Mouse (Mus musculus): ENCODE measurements around the gene Slc41a3. TPM values are rescaled to one million over a fixed set of nuclear protein-coding genes. Genes with fewer than 3 reads are reported as not detected.

The Slc41a3 gene
- polyA plus RNA-seq, 1 experiment from 2014 or later: 7.2 TPM

DNA sequence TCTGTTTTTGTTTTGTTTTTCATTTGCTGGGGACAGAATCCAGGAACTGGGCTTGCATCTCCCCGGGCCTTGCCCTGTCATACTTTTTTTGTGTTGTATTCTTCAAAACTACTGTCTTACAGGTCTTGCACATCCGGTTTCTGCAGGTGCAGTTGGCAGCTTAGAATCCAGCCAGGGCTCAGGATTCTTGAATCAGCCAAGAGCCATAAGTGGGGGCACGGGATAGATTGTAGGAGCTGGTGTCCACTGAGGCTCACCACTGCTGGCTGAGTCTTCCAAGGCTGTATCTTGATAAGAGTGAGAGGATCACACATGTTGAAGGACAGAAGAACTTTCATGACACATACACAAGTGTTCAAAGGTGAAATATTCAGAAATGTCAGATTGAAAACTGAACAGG, 395 bp upstream of the Slc41a3 start:
- no peak overlapping the region for H3K9ac ChIP-seq (ENCODE audit: low read depth, low read length)
- ATAC-seq (ENCODE audit: low FRiP score, low TSS enrichment): 0 out of 2 replicates have a peak, but pooled peaks have one; percentile 11
- H3K4me3 ChIP-seq (ENCODE audit: low read length): peak overlapping the region; percentile 57
- no peak overlapping the region for H3K27ac ChIP-seq (ENCODE audit: low read depth, low read length)
- peaks cover 8% of the 10 kb centered on the region; the same call in 1 of the 2 replicates for H3K4me1 ChIP-seq (ENCODE audit: control insufficient read depth, insufficient read depth, low read length)
- H3K9me3 ChIP-seq (ENCODE audit: control insufficient read depth, low read length): no peaks in the 10 kb centered on the region
- H3K36me3 ChIP-seq (ENCODE audit: control insufficient read depth, insufficient read depth, low read length): no peaks in the 10 kb centered on the region
- peaks cover 5% of the 10 kb centered on the region; the same call in 1 of the 2 replicates for H3K27me3 ChIP-seq (ENCODE audit: control insufficient read depth, insufficient read depth, low read length)
- 64% methylated on average over 3 of the region's 3 CpGs for WGBS
- H3K4me2 ChIP-seq (replicated peaks; ENCODE audit: low read depth, low read length): peak overlapping the region; percentile 61; the same call in 1 of the 2 replicates

DNA sequence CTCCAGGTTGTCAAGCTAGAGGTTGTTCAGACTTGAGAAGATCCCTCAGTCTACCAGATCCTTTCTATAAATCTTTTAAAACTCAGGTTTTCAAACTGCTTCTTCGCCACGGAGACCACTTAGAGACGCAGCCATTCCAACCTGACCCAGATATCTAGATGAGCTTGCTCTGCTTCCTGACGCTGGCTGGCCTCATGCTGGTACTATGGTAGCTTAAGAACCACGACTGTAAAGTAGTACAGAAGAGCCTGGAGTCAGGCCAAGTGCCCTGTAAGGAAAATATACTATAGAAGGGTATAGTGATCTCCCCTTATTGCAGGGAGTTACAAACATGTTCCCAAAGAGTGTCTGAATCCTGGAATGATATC, 757 bp downstream of the Slc41a3 start:
- peaks cover 5% of the 10 kb centered on the region; the same call in 1 of the 2 replicates for H3K27me3 ChIP-seq (ENCODE audit: control insufficient read depth, insufficient read depth, low read length)
- H3K36me3 ChIP-seq (ENCODE audit: control insufficient read depth, insufficient read depth, low read length): no peaks in the 10 kb centered on the region
- H3K4me2 ChIP-seq (replicated peaks; ENCODE audit: low read depth, low read length): peak overlapping the region; percentile 61
- WGBS: 15% methylated on average over 5 of the region's 5 CpGs
- H3K27ac ChIP-seq (ENCODE audit: low read depth, low read length): no peak overlapping the region; the same call in 1 of the 2 replicates
- H3K9me3 ChIP-seq (ENCODE audit: control insufficient read depth, low read length): no peaks in the 10 kb centered on the region
- peaks cover 8% of the 10 kb centered on the region; the same call in 1 of the 2 replicates for H3K4me1 ChIP-seq (ENCODE audit: control insufficient read depth, insufficient read depth, low read length)
- peak overlapping the region; percentile 72; the same call in 1 of the 2 replicates for H3K9ac ChIP-seq (ENCODE audit: low read depth, low read length)
- ATAC-seq (ENCODE audit: low FRiP score, low TSS enrichment): no peak
- peak overlapping the region; percentile 57 for H3K4me3 ChIP-seq (ENCODE audit: low read length)

DNA sequence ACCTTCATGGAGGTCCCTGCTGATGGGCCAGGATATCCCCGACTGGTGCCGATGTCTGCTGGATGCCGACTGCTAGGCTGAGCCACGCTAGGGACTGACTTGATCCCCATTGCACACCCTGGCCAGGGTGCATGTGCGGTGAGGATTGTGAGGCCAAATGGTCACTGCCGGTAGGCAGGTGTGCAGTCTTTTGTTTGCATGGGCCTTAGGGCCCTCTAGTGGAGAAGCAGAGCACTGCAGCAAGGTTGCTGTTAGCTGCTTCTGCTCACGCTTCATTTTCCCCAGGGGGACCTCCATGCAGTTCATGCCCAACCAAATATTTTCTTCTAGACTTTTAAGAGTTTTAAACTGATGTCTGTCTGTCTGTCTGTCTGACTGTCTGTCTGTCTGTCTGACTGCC, 2.0 kb downstream of the Slc41a3 start:
- peaks cover 8% of the 10 kb centered on the region; the same call in 1 of the 2 replicates for H3K4me1 ChIP-seq (ENCODE audit: control insufficient read depth, insufficient read depth, low read length)
- H3K4me2 ChIP-seq (replicated peaks; ENCODE audit: low read depth, low read length): no peak overlapping the region
- no peaks in the 10 kb centered on the region for H3K9me3 ChIP-seq (ENCODE audit: control insufficient read depth, low read length)
- no peak overlapping the region for H3K9ac ChIP-seq (ENCODE audit: low read depth, low read length)
- H3K4me3 ChIP-seq (ENCODE audit: low read length): no peak overlapping the region
- H3K36me3 ChIP-seq (ENCODE audit: control insufficient read depth, insufficient read depth, low read length): no peaks in the 10 kb centered on the region
- WGBS: 13% methylated on average over 7 of the region's 7 CpGs
- ATAC-seq (ENCODE audit: low FRiP score, low TSS enrichment): no peak
- peaks cover 5% of the 10 kb centered on the region; the same call in 1 of the 2 replicates for H3K27me3 ChIP-seq (ENCODE audit: control insufficient read depth, insufficient read depth, low read length)
- no peak overlapping the region for H3K27ac ChIP-seq (ENCODE audit: low read depth, low read length)

DNA sequence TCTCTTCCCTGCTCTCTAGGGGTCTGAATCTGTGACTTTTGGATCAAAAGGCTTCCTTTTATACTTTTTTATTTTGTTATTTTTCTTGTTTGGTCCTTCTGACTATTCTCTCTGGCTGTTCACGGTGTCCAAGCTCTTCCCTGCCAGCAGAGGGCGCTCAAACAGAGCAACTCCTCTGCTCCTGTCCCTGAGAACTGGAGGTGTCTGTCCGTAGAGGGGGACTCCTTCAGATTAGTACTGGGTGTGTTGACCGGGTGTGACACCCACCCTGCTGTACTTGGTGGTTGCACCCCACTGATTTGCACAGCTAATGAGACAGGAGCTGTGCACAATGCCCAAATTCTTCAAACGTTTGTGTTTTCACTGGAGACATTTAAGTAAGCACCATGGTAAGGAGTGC, 2.7 kb downstream of the Slc41a3 start:
- Histone ChIP-seq H3K4me1 (ENCODE audit: control insufficient read depth, insufficient read depth, low read length) (peaks cover 8% of the 10 kb centered on the region; the same call in 1 of the 2 replicates), H3K27ac (ENCODE audit: low read depth, low read length) (no peak overlapping the region), H3K4me3 (ENCODE audit: low read length) (no peak overlapping the region), H3K9ac (ENCODE audit: low read depth, low read length) (no peak overlapping the region), H3K27me3 (ENCODE audit: control insufficient read depth, insufficient read depth, low read length) (peaks cover 5% of the 10 kb centered on the region; the same call in 1 of the 2 replicates), H3K4me2 (replicated peaks; ENCODE audit: low read depth, low read length) (no peak overlapping the region), H3K9me3 (ENCODE audit: control insufficient read depth, low read length) (no peaks in the 10 kb centered on the region), H3K36me3 (ENCODE audit: control insufficient read depth, insufficient read depth, low read length) (no peaks in the 10 kb centered on the region)
- 11% methylated on average over 5 of the region's 5 CpGs for WGBS
- ATAC-seq (ENCODE audit: low FRiP score, low TSS enrichment): no peak

DNA sequence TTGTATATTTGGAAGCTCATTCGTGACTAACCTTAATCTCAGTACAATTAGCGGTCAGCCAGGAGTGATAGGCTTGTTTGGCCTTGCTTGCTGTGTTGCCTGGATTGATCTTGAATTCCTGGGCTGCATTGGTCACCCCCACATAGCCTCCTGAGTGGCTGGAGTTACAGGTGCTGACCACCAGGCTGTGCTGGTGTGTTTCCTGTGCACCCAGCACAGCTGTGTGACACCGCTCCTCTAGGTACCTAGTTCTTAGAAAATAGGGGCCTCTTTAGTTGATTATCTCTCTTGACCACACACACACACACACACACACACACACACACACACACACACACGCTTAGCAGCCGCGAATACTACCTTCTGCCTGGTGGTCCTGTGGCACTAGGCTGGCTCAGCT, 3.7 kb downstream of the Slc41a3 start:
- WGBS: 75% methylated on average over 6 of the region's 6 CpGs
- peaks cover 8% of the 10 kb centered on the region; the same call in 1 of the 2 replicates for H3K4me1 ChIP-seq (ENCODE audit: control insufficient read depth, insufficient read depth, low read length)
- H3K4me2 ChIP-seq (replicated peaks; ENCODE audit: low read depth, low read length): no peak overlapping the region
- H3K27me3 ChIP-seq (ENCODE audit: control insufficient read depth, insufficient read depth, low read length): peaks cover 5% of the 10 kb centered on the region; the same call in 1 of the 2 replicates
- no peak overlapping the region for H3K9ac ChIP-seq (ENCODE audit: low read depth, low read length)
- no peaks in the 10 kb centered on the region for H3K36me3 ChIP-seq (ENCODE audit: control insufficient read depth, insufficient read depth, low read length)
- H3K9me3 ChIP-seq (ENCODE audit: control insufficient read depth, low read length): no peaks in the 10 kb centered on the region
- H3K4me3 ChIP-seq (ENCODE audit: low read length): no peak overlapping the region
- ATAC-seq (ENCODE audit: low FRiP score, low TSS enrichment): no peak
- no peak overlapping the region for H3K27ac ChIP-seq (ENCODE audit: low read depth, low read length)

DNA sequence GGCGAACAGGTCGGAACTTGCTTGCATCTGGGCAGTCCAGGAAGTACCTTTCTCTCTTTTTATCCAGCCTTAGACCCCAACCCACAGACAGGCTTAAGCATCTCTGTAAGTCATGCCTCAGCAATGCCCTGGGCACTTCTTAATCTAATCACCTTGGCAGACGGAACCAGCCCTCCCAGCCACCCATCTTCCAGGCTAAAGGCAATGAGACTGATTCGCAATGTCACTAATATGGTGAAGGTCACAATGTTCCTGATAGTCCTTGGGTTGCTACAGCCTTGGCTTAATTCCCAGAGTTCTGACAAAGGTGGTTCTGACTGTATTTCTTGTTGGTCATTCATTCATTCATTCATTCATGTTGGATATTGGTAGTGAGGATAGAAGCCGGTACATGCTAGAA, 5.7 kb downstream of the Slc41a3 start:
- H3K4me2 ChIP-seq (replicated peaks; ENCODE audit: low read depth, low read length): no peak overlapping the region
- H3K9me3 ChIP-seq (ENCODE audit: control insufficient read depth, low read length): no peaks in the 10 kb centered on the region
- ATAC-seq (ENCODE audit: low FRiP score, low TSS enrichment): no peak
- no peak overlapping the region for H3K9ac ChIP-seq (ENCODE audit: low read depth, low read length)
- H3K4me3 ChIP-seq (ENCODE audit: low read length): no peak overlapping the region
- WGBS: 87% methylated on average over 5 of the region's 5 CpGs
- no peak overlapping the region for H3K27ac ChIP-seq (ENCODE audit: low read depth, low read length)
- peaks cover 7% of the 10 kb centered on the region; the same call in 1 of the 2 replicates for H3K4me1 ChIP-seq (ENCODE audit: control insufficient read depth, insufficient read depth, low read length)
- H3K27me3 ChIP-seq (ENCODE audit: control insufficient read depth, insufficient read depth, low read length): peaks cover 5% of the 10 kb centered on the region; the same call in 1 of the 2 replicates
- H3K36me3 ChIP-seq (ENCODE audit: control insufficient read depth, insufficient read depth, low read length): no peaks in the 10 kb centered on the region

DNA sequence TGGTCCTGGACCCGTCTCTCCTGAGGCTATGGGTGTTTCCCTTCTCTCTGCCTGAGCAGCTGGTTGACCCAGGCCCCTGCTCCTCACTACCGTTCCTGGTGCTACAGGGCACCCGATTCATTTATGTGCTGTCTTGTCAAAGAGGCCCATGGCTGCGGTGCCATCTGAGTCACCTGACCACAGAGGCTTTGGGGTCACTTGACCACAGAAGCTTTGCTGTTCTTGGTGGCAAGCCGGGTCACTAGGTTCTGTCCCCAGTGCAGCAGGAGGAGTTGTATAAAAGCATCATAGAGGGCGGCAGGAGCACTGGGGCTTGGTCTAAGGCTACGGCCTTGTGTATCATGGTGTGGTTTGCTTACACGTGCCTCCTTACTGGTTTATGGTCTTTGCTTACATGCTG, 8.8 kb downstream of the Slc41a3 start:
- H3K4me3 ChIP-seq (ENCODE audit: low read length): no peak overlapping the region
- no peak overlapping the region for H3K27ac ChIP-seq (ENCODE audit: low read depth, low read length)
- no peaks in the 10 kb centered on the region for H3K36me3 ChIP-seq (ENCODE audit: control insufficient read depth, insufficient read depth, low read length)
- 69% methylated on average over 8 of the region's 8 CpGs for WGBS
- no peaks in the 10 kb centered on the region for H3K4me1 ChIP-seq (ENCODE audit: control insufficient read depth, insufficient read depth, low read length)
- no peak overlapping the region for H3K4me2 ChIP-seq (replicated peaks; ENCODE audit: low read depth, low read length)
- ATAC-seq (ENCODE audit: low FRiP score, low TSS enrichment): no peak
- no peak overlapping the region for H3K9ac ChIP-seq (ENCODE audit: low read depth, low read length)
- H3K9me3 ChIP-seq (ENCODE audit: control insufficient read depth, low read length): no peaks in the 10 kb centered on the region
- H3K27me3 ChIP-seq (ENCODE audit: control insufficient read depth, insufficient read depth, low read length): no peaks in the 10 kb centered on the region

DNA sequence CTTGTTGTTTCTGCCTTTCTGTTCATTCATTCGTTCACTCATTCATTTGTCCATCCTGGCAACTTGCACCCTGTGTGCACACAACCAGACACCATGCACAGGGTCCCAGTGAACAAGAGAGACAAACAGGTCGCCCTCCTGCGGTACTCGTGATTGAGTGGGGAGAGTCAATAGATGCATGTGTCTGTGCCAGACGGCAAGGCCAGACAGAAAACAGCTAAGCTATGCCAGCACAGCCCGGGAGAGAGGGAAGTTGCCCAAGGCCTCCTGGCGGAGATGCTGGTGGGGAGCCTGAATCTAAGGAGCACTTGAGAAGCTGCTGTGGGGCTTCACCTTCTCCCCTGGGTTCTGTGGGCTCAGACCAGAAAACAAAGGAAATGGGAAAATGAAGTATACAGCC, 10.8 kb downstream of the Slc41a3 start:
- WGBS: 82% methylated on average over 7 of the region's 7 CpGs
- Histone ChIP-seq H3K4me2 (replicated peaks; ENCODE audit: low read depth, low read length) (no peak overlapping the region), H3K9ac (ENCODE audit: low read depth, low read length) (no peak overlapping the region), H3K27me3 (ENCODE audit: control insufficient read depth, insufficient read depth, low read length) (no peaks in the 10 kb centered on the region), H3K27ac (ENCODE audit: low read depth, low read length) (no peak overlapping the region), H3K4me1 (ENCODE audit: control insufficient read depth, insufficient read depth, low read length) (peaks cover 15% of the 10 kb centered on the region), H3K36me3 (ENCODE audit: control insufficient read depth, insufficient read depth, low read length) (no peaks in the 10 kb centered on the region), H3K9me3 (ENCODE audit: control insufficient read depth, low read length) (no peaks in the 10 kb centered on the region), H3K4me3 (ENCODE audit: low read length) (no peak overlapping the region)
- no peak for ATAC-seq (ENCODE audit: low FRiP score, low TSS enrichment)

DNA sequence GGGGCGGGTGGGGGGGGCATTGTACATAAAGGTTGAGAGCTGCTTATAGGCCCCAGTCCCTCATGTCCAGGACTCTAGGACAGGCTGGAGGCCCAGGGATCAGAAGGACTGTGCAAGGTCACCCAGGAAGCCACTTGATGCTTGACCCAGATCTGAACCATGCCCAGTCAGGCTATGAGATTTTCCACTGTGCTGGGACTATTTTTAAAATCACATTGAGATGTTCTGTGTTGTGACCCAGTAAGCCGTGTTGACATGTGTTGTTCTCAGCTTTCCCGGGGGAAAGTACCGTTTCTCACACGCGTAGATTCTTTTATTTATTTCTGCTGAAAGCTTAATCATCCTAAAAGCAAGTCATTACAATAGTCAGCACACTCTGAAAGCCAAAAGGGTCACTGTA, 11.5 kb downstream of the Slc41a3 start:
- H3K4me3 ChIP-seq (ENCODE audit: low read length): no peak overlapping the region
- no peaks in the 10 kb centered on the region for H3K36me3 ChIP-seq (ENCODE audit: control insufficient read depth, insufficient read depth, low read length)
- peaks cover 20% of the 10 kb centered on the region for H3K4me1 ChIP-seq (ENCODE audit: control insufficient read depth, insufficient read depth, low read length)
- no peak overlapping the region for H3K27ac ChIP-seq (ENCODE audit: low read depth, low read length)
- no peaks in the 10 kb centered on the region for H3K9me3 ChIP-seq (ENCODE audit: control insufficient read depth, low read length)
- ATAC-seq (ENCODE audit: low FRiP score, low TSS enrichment): no peak
- 79% methylated on average over 6 of the region's 6 CpGs for WGBS
- H3K4me2 ChIP-seq (replicated peaks; ENCODE audit: low read depth, low read length): no peak overlapping the region
- no peak overlapping the region for H3K9ac ChIP-seq (ENCODE audit: low read depth, low read length)
- H3K27me3 ChIP-seq (ENCODE audit: control insufficient read depth, insufficient read depth, low read length): no peaks in the 10 kb centered on the region

All from kidney, embryonic 14.5 days (tissue).